Mouse (Mus musculus) skeletal muscle tissue, adult 2 months (tissue): ENCODE data around the gene Gm38394.
"Not testable (repeated sequence)": the region's sequence is repeated elsewhere in the genome, so short reads cannot be mapped to it uniquely, and the experiment has no call there.

Experiments
- DNase-seq: peaks from one replicate; pipeline ENCODE4 v3.0.0-alpha.2; 2012; ENCODE audit warnings: low read depth, low spot score

The Gm38394 gene

GRCm38 (mm10) chr1:133661203-133661933, at the start of gene Gm38394:
TSS of gene Gm38394 (minus strand) at chr1:133661318.
- DNase-seq: peak; percentile 95

GRCm38 (mm10) chr1:133710895-133711294, 49.8 kb upstream of the Gm38394 start:
- DNase-seq: no peak

- no peak for DNase-seq
These were observed 48.2 kb upstream of the Gm38394 start for GRCm38 (mm10) chr1:133709292-133709691.

GRCm38 (mm10) chr1:133701824-133702223, 40.7 kb upstream of the Gm38394 start:
- DNase-seq: not testable (repeated sequence)

- no peak for DNase-seq
These were observed 37.0 kb upstream of the Gm38394 start for GRCm38 (mm10) chr1:133697935-133698620.

GRCm38 (mm10) chr1:133695901-133696300, 34.8 kb upstream of the Gm38394 start:
- DNase-seq: no peak

- DNase-seq: no peak
These were observed 33.8 kb upstream of the Gm38394 start for GRCm38 (mm10) chr1:133694876-133695275.

- DNase-seq: no peak
These were observed 33.2 kb upstream of the Gm38394 start for GRCm38 (mm10) chr1:133694301-133694700.

GRCm38 (mm10) chr1:133693536-133694114, 32.5 kb upstream of the Gm38394 start:
- DNase-seq: no peak

GRCm38 (mm10) chr1:133692195-133692594, 31.1 kb upstream of the Gm38394 start:
- no peak for DNase-seq

GRCm38 (mm10) chr1:133691046-133691445, 29.9 kb upstream of the Gm38394 start:
- DNase-seq: no peak

GRCm38 (mm10) chr1:133689897-133690296, 28.8 kb upstream of the Gm38394 start, which contains the start of gene Lax1:
TSS of gene Lax1 (minus strand) at chr1:133690108.
- DNase-seq: no peak

- no peak for DNase-seq
These were observed 27.2 kb upstream of the Gm38394 start for GRCm38 (mm10) chr1:133688301-133688700.

GRCm38 (mm10) chr1:133685749-133686519, 24.8 kb upstream of the Gm38394 start:
- DNase-seq: peak; percentile 95

GRCm38 (mm10) chr1:133671801-133672200, 10.7 kb upstream of the Gm38394 start:
- no peak for DNase-seq

GRCm38 (mm10) chr1:133671266-133671665, 10.1 kb upstream of the Gm38394 start:
- no peak for DNase-seq

- DNase-seq: no peak
These were observed 9.7 kb upstream of the Gm38394 start for GRCm38 (mm10) chr1:133670776-133671175.

- no peak for DNase-seq
These were observed 9.1 kb upstream of the Gm38394 start for GRCm38 (mm10) chr1:133670190-133670589.

GRCm38 (mm10) chr1:133668618-133669017, 7.5 kb upstream of the Gm38394 start:
- no peak for DNase-seq

GRCm38 (mm10) chr1:133667721-133668120, 6.6 kb upstream of the Gm38394 start:
- DNase-seq: no peak

GRCm38 (mm10) chr1:133665713-133666112, 4.6 kb upstream of the Gm38394 start:
- not testable (repeated sequence) for DNase-seq
